Mouse (Mus musculus): ENCODE measurements at regions not wholly inside any gene's neighbourhood (a gene's known extent, or its start where the extent isn't known, plus 50 kb on each side); places are given as distances from the start of the nearest gene placed in this dataset.

DNA sequence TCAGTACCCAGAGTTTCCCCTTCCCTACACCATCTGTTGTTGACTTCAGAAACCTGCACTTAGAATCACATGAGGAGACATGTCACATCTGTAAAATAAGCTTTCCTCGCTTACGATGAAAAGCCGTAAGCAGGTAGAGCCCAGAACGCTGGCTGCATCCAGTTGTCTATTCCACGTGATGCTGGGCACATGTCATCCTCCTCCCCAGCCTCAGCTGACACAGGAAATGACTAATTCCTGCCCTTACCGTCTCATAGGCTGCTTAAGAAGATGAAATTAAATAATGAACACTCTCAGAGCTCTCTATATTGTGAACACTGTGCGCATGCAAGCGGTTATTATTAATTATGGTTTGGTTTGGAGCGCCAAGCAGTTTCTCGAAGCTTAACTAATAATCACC is 83.6 kb upstream of the 3110018I06Rik start:
- DNase-seq (ENCODE audit: low spot score), result no peak

DNA sequence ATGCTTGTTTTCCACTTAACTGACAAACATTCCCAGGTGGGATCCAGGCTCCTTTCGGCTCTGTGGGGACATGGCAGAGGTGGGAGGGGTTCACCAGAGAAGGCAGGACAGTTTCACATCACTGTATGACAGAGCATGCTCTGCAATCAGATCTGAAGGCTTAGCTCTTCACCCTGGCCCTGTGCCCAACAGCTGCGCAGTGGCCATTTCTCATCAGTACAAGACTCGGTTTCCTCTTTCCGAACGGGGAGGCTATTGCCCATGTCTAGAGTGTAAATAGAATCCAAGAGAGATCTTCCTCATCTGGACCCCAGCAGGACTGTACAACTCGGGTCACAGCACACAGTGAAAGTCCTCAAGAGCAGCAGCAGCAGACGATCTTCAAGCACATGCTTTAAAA is 64.5 kb upstream of the 3110018I06Rik start:
- DNase-seq (ENCODE audit: low spot score), result no peak

- DNase-seq (ENCODE audit: low spot score), result no peak
These were observed 49.9 kb upstream of the 3110018I06Rik start for GRCm38 (mm10) chr12:107438506-107438905.

All from testis, postnatal 14 days (tissue).